Mouse (Mus musculus): ENCODE data around the gene Gm11037. TPM values are rescaled to one million over a fixed set of nuclear protein-coding genes. Genes with fewer than 3 reads are reported as not detected.
A peak's percentile ranks its signal among the peaks of the same experiment; 100 is the strongest.
"Not testable (repeated sequence)": the region's sequence is repeated elsewhere in the genome, so short reads cannot be mapped to it uniquely, and the experiment has no call there.

The Gm11037 gene
- polyA plus RNA-seq, 1 experiment from 2014 or later = not detected

GRCm38 (mm10) chr2:131104021-131104420, 29.3 kb upstream of the Gm11037 start:
- H3K27ac ChIP-seq = no peak overlapping the region
- H3K4me1 ChIP-seq = no peaks in the 10 kb centered on the region
- no peak overlapping the region for H3K4me3 ChIP-seq
- H3K36me3 ChIP-seq = no peaks in the 10 kb centered on the region
- no peaks in the 10 kb centered on the region for H3K9me3 ChIP-seq
- H3K27me3 ChIP-seq = no peaks in the 10 kb centered on the region
- no peak for ATAC-seq (ENCODE audit: borderline replicate concordance, extremely low read depth, low FRiP score, low TSS enrichment)
- H3K4me2 ChIP-seq = no peak overlapping the region
- H3K9ac ChIP-seq = no peak overlapping the region
- WGBS = 82% methylated on average over 4 of the region's 4 CpGs

DNA sequence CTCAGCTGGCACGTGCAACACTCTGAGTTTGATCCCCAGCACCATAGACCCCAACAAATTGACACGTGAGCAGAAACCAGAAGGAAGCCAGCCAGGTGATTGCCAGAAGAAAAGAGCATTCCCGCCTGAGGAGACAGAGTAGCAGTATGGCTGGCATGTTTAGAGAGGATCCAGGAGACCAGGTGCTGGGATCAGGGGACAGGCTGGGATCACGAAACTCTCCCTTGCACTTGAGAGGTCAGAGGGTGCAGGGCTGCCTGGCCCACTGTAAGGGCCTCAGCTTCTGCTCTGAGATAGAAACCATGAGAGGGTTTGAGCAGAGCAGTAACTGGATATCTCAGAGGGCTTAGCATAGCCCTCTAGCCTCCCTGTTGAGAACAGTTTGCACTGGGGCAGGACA, 28.2 kb upstream of the Gm11037 start:
- WGBS = 61% methylated on average over 4 of the region's 4 CpGs
- not testable (repeated sequence) for ATAC-seq (ENCODE audit: borderline replicate concordance, extremely low read depth, low FRiP score, low TSS enrichment)

GRCm38 (mm10) chr2:131105989-131106388, 27.3 kb upstream of the Gm11037 start:
- Histone ChIP-seq H3K4me1 (no peaks in the 10 kb centered on the region), H3K4me2 (no peak overlapping the region), H3K9ac (no peak overlapping the region), H3K36me3 (no peaks in the 10 kb centered on the region), H3K27ac (no peak overlapping the region), H3K27me3 (no peaks in the 10 kb centered on the region), H3K4me3 (no peak overlapping the region), H3K9me3 (no peaks in the 10 kb centered on the region)
- ATAC-seq (ENCODE audit: borderline replicate concordance, extremely low read depth, low FRiP score, low TSS enrichment) = no peak
- WGBS = 82% methylated on average over 5 of the region's 5 CpGs

More for the DNA sequence above, 28.2 kb upstream of the Gm11037 start:
- H3K4me2 ChIP-seq, H3K27me3 ChIP-seq, H3K9ac ChIP-seq, H3K4me3 ChIP-seq, H3K9me3 ChIP-seq, H3K27ac ChIP-seq, H3K36me3 ChIP-seq, H3K4me1 ChIP-seq: not testable (repeated sequence)

DNA sequence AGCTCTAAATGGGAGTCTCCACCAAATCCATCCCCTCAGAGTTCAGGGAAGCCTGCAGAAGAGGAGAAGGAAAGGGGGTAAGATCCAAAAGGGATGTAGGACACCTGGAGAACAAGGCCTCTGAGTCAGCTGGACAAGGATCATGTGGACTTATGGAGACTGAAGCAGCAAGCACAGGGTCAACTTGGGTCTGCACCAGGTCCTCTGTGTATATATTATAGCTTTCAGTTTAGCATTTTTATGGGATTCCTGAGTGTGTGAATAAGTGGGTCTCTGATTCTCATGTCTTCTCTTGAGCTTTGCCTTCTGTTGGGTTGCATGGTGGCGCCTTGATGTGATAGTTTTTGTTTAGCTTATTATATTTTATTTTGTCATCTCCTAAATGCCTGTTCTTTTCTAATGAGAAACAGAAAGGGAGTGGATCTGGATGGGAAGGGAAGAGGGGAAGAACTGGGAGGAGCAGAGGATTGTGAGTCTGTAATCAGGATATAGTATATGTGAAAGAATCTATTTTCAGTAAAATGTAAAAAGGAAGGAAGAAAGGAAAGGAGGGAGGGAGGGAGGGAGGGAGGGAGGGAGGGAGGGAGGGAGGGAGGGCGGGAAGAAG, 14.2 kb upstream of the Gm11037 start:
- Histone ChIP-seq H3K9me3 (no peaks in the 10 kb centered on the region), H3K9ac (no peak overlapping the region), H3K27ac (no peak overlapping the region), H3K36me3 (no peaks in the 10 kb centered on the region), H3K4me3 (no peak overlapping the region), H3K4me1 (no peaks in the 10 kb centered on the region), H3K4me2 (no peak overlapping the region), H3K27me3 (no peaks in the 10 kb centered on the region)
- WGBS = 67% methylated on average over 2 of the region's 2 CpGs
- no peak for ATAC-seq (ENCODE audit: borderline replicate concordance, extremely low read depth, low FRiP score, low TSS enrichment)

DNA sequence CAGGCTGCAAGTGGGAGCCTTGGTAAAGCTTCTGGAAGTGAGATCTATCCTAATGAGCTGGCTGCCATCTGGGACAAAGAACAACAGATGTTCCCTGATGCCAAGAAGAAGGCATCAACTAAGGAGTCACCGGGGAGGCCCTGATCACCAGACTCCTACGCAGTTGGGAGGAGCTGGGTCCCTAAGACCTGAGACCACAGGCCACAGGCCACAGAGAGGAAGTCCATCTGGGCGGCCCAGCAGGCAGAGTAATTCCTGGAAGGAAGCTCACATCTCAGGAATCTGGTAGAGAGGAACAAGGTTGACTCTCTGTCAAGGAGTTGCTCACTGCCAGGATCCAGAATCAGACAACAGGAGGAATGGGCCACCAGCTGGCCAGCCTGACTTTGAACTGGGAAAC, 9.1 kb upstream of the Gm11037 start:
- WGBS = 60% methylated on average over 3 of the region's 3 CpGs
- no peak for ATAC-seq (ENCODE audit: borderline replicate concordance, extremely low read depth, low FRiP score, low TSS enrichment)
- no peak overlapping the region for H3K4me2 ChIP-seq
- peaks cover 22% of the 10 kb centered on the region for H3K4me1 ChIP-seq
- H3K9ac ChIP-seq = no peak overlapping the region
- H3K36me3 ChIP-seq = no peaks in the 10 kb centered on the region
- no peak overlapping the region for H3K4me3 ChIP-seq
- H3K27ac ChIP-seq = peak overlapping the region; percentile 66
- H3K27me3 ChIP-seq = no peaks in the 10 kb centered on the region
- H3K9me3 ChIP-seq = no peaks in the 10 kb centered on the region

GRCm38 (mm10) chr2:131125157-131125963, 7.9 kb upstream of the Gm11037 start:
- Histone ChIP-seq H3K4me3 (no peak overlapping the region), H3K27ac (no peak overlapping the region), H3K9me3 (no peaks in the 10 kb centered on the region), H3K9ac (no peak overlapping the region), H3K36me3 (no peaks in the 10 kb centered on the region), H3K27me3 (no peaks in the 10 kb centered on the region), H3K4me2 (no peak overlapping the region), H3K4me1 (peaks cover 27% of the 10 kb centered on the region)
- WGBS = 88% methylated on average over 9 of the region's 9 CpGs
- no peak for ATAC-seq (ENCODE audit: borderline replicate concordance, extremely low read depth, low FRiP score, low TSS enrichment)

GRCm38 (mm10) chr2:131125964-131126815, 7.1 kb upstream of the Gm11037 start:
- Histone ChIP-seq H3K36me3 (no peaks in the 10 kb centered on the region), H3K4me2 (peak overlapping the region; percentile 75), H3K9ac (peak overlapping the region; percentile 69; the same call in 1 of the 2 replicates), H3K4me1 (peaks cover 27% of the 10 kb centered on the region), H3K9me3 (no peaks in the 10 kb centered on the region), H3K27ac (no peak overlapping the region; the same call in 1 of the 2 replicates), H3K4me3 (no peak overlapping the region), H3K27me3 (no peaks in the 10 kb centered on the region)
- ATAC-seq (ENCODE audit: borderline replicate concordance, extremely low read depth, low FRiP score, low TSS enrichment) = peak; percentile 10; the same call in 1 of the 2 replicates
- WGBS = 58% methylated on average over 9 of the region's 9 CpGs

- Histone ChIP-seq H3K4me2 (peak within 1 kb of the TSS; percentile 75), H3K4me3 (peak within 1 kb of the TSS; percentile 68), H3K27me3 (no peaks in the 10 kb centered on the region), H3K36me3 (no peaks in the 10 kb centered on the region), H3K9me3 (no peaks in the 10 kb centered on the region), H3K9ac (peak within 1 kb of the TSS; percentile 69), H3K4me1 (peaks cover 27% of the 10 kb centered on the region), H3K27ac (peak within 1 kb of the TSS; percentile 41)
- WGBS = under 1% methylated on average over 28 of the region's 28 CpGs
- ATAC-seq (ENCODE audit: borderline replicate concordance, extremely low read depth, low FRiP score, low TSS enrichment) = peak; percentile 95
Observed at GRCm38 (mm10) chr2:131127161-131127730, 6.1 kb upstream of the Gm11037 start, which contains the start of gene Hspa12b. Gene Hspa12b (plus strand): TSS chr2:131127280.

DNA sequence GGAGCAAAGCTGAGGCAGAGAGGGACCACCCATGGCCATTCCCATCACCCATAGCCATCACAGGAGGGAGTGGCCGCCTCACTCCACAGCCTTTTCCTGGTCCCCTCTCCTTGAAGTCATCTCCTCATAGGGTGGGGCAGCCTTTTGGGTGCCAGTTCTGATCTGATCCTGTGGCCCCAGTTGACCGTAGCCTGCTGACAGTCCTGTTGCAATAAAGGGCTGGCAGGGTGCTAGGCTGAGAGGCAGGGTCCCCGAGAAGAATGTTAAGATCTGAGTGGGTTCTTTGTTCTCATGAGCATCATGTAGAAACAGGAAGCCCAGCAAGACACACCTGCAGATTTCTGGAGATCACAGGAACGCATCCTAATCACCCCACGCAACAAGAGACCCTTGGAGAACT, 5.1 kb upstream of the Gm11037 start:
- no peak for ATAC-seq (ENCODE audit: borderline replicate concordance, extremely low read depth, low FRiP score, low TSS enrichment)
- Histone ChIP-seq H3K9ac (peak overlapping the region; percentile 69; the same call in 1 of the 2 replicates), H3K4me3 (peak overlapping the region; percentile 68), H3K4me2 (peak overlapping the region; percentile 75), H3K27ac (no peak overlapping the region), H3K27me3 (no peaks in the 10 kb centered on the region), H3K36me3 (no peaks in the 10 kb centered on the region), H3K4me1 (peaks cover 27% of the 10 kb centered on the region), H3K9me3 (no peaks in the 10 kb centered on the region)
- 62% methylated on average over 5 of the region's 5 CpGs for WGBS

- peaks cover 31% of the 10 kb centered on the region for H3K4me1 ChIP-seq
- no peak overlapping the region for H3K9ac ChIP-seq
- no peaks in the 10 kb centered on the region for H3K36me3 ChIP-seq
- 72% methylated on average over 3 of the region's 3 CpGs for WGBS
- no peaks in the 10 kb centered on the region for H3K9me3 ChIP-seq
- H3K27me3 ChIP-seq = no peaks in the 10 kb centered on the region
- ATAC-seq (ENCODE audit: borderline replicate concordance, extremely low read depth, low FRiP score, low TSS enrichment) = no peak
- H3K4me3 ChIP-seq = peak overlapping the region; percentile 68
- no peak overlapping the region for H3K27ac ChIP-seq
- peak overlapping the region; percentile 75 for H3K4me2 ChIP-seq
Observed at GRCm38 (mm10) chr2:131128636-131129157, 4.6 kb upstream of the Gm11037 start.

DNA sequence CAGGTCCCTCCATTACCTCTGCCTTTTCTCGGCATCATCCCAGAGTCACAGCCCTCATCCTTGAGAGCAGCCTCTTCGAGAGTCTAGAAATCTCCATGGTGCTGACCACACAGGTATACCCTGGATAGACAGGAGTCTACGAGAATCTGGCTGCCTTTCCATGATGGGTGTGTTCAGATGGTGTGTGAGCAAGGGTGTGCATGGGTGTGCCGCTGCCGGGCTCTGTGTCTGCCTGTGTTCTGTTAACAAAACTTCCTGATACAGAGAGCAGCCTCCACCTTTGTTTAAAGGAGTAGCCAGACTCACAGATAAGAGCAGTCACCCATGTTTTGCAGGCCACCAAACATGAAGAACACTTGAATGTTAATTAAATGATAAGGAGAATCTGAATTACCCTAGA, 3.5 kb upstream of the Gm11037 start:
- WGBS = 68% methylated on average over 5 of the region's 5 CpGs
- Histone ChIP-seq H3K27ac (no peak overlapping the region), H3K27me3 (no peaks in the 10 kb centered on the region), H3K4me3 (no peak overlapping the region), H3K36me3 (no peaks in the 10 kb centered on the region), H3K9ac (no peak overlapping the region), H3K9me3 (no peaks in the 10 kb centered on the region), H3K4me1 (peaks cover 36% of the 10 kb centered on the region), H3K4me2 (peak overlapping the region; percentile 75; the same call in 1 of the 2 replicates)
- ATAC-seq (ENCODE audit: borderline replicate concordance, extremely low read depth, low FRiP score, low TSS enrichment) = no peak
